Mouse (Mus musculus) macrophage (primary cell): ENCODE results near the gene Zc2hc1c. TPM values are rescaled to one million over a fixed set of nuclear protein-coding genes. Genes with fewer than 3 reads are reported as not detected.
A peak's percentile ranks its signal among the peaks of the same experiment; 100 is the strongest.

ENCODE experiments used
- H3K27ac ChIP-seq: fragments of 350-480 bp; formaldehyde crosslinking; 2 replicates; pipeline ENCODE4 v1.9.0; 2021
- H3K36me3 ChIP-seq: fragments of 350-480 bp; formaldehyde crosslinking; 2 replicates; pipeline ENCODE4 v1.9.0; 2021; ENCODE audit errors: inconsistent target
- H3K4me3 ChIP-seq: fragments of 350-480 bp; formaldehyde crosslinking; 2 replicates; pipeline ENCODE4 v1.9.0; 2021; ENCODE audit errors: inconsistent target
- H3K79me2 ChIP-seq: fragments of 350-480 bp; formaldehyde crosslinking; 2 replicates; pipeline ENCODE4 v1.9.0; 2021; ENCODE audit errors: inconsistent target
- WGBS: methylation state at CpG from one replicate; pipeline ENCODE4 v1.1.7; 2026; ENCODE audit warnings: inconsistent platforms; ENCODE audit not compliant: missing documents; 5-methylcytosine and 5-hydroxymethylcytosine counted together
- polyA plus RNA-seq: library from polyadenylated mRNA; stranded (reverse); fragments of 250-400 nt; gene quantifications from 3 replicates; pipeline ENCODE4 v1.2.4, GENCODE M21; 2018; ENCODE audit warnings: inconsistent platforms
- total RNA-seq, 78 experiments: library from RNA; depleted of rRNA; stranded (reverse); fragments of 250-400 nt; gene quantifications; 1 replicate in 9 of 78; 2 replicates in 24 of 78; 3 replicates in 43 of 78; 4 replicates in 2 of 78; pipeline ENCODE4 v1.2.4; 2018; ENCODE audit warnings: inconsistent platforms in 56 of 78

Gene Zc2hc1c
- total RNA-seq (2018; cell fraction: chromatin; rRNA removed), result not detected
- not detected for total RNA-seq (2018; cell fraction: cytosol; rRNA removed)
- total RNA-seq (2018; cell fraction: nucleus; rRNA removed), result not detected
- not detected in 3 replicates for polyA plus RNA-seq

GRCm38 (mm10) chr12:85288486-85289156 lies at the start of gene Zc2hc1c:
TSS of gene Zc2hc1c (plus strand) at chr12:85288591.
- WGBS, result 20% methylated on average over 25 of the region's 31 CpGs
- Histone ChIP-seq H3K4me3 (peak within 1 kb of the TSS; percentile 54), H3K79me2 (no peaks in the 10 kb centered on the region), H3K36me3 (no peaks in the 10 kb centered on the region), H3K27ac (no peak within 1 kb of the TSS)

GRCm38 (mm10) chr12:85252083-85252482 lies 36.3 kb upstream of the Zc2hc1c start:
- H3K27ac ChIP-seq, result no peak overlapping the region
- 98% methylated on average over 3 of the region's 3 CpGs for WGBS
- no peak overlapping the region for H3K4me3 ChIP-seq
- H3K36me3 ChIP-seq, result no peaks in the 10 kb centered on the region
- no peaks in the 10 kb centered on the region for H3K79me2 ChIP-seq

- no peaks in the 10 kb centered on the region for H3K79me2 ChIP-seq
- no peaks in the 10 kb centered on the region for H3K36me3 ChIP-seq
- H3K27ac ChIP-seq, result peak overlapping the region; percentile 61
- 63% methylated on average over 7 of the region's 7 CpGs for WGBS
- H3K4me3 ChIP-seq, result no peak overlapping the region
Observed at GRCm38 (mm10) chr12:85256074-85256751, 32.2 kb upstream of the Zc2hc1c start.

- no peaks in the 10 kb centered on the region for H3K36me3 ChIP-seq
- H3K79me2 ChIP-seq, result no peaks in the 10 kb centered on the region
- WGBS, result 14% methylated on average over 7 of the region's 7 CpGs
- H3K27ac ChIP-seq, result peak overlapping the region; percentile 61
- H3K4me3 ChIP-seq, result no peak overlapping the region
Observed at GRCm38 (mm10) chr12:85257008-85257639, 31.3 kb upstream of the Zc2hc1c start.

GRCm38 (mm10) chr12:85262489-85262888 lies 25.9 kb upstream of the Zc2hc1c start:
- no peak overlapping the region for H3K27ac ChIP-seq
- H3K79me2 ChIP-seq, result no peaks in the 10 kb centered on the region
- WGBS, result 88% methylated on average over 10 of the region's 10 CpGs
- no peak overlapping the region for H3K4me3 ChIP-seq
- H3K36me3 ChIP-seq, result no peaks in the 10 kb centered on the region

GRCm38 (mm10) chr12:85263190-85263589 lies 25.2 kb upstream of the Zc2hc1c start:
- Histone ChIP-seq H3K36me3 (no peaks in the 10 kb centered on the region), H3K79me2 (no peaks in the 10 kb centered on the region), H3K27ac (no peak overlapping the region), H3K4me3 (no peak overlapping the region)
- 90% methylated on average over 5 of the region's 5 CpGs for WGBS

GRCm38 (mm10) chr12:85264531-85264930 lies 23.9 kb upstream of the Zc2hc1c start:
- 95% methylated on average over 8 of the region's 8 CpGs for WGBS
- Histone ChIP-seq H3K27ac (no peak overlapping the region), H3K4me3 (no peak overlapping the region), H3K36me3 (no peaks in the 10 kb centered on the region), H3K79me2 (no peaks in the 10 kb centered on the region)

GRCm38 (mm10) chr12:85264940-85265339 lies 23.5 kb upstream of the Zc2hc1c start:
- Histone ChIP-seq H3K27ac (no peak overlapping the region), H3K36me3 (no peaks in the 10 kb centered on the region), H3K79me2 (no peaks in the 10 kb centered on the region), H3K4me3 (no peak overlapping the region)
- 96% methylated on average over 7 of the region's 7 CpGs for WGBS

GRCm38 (mm10) chr12:85266248-85266647 lies 22.1 kb upstream of the Zc2hc1c start:
- no peaks in the 10 kb centered on the region for H3K36me3 ChIP-seq
- 92% methylated on average over 3 of the region's 3 CpGs for WGBS
- H3K4me3 ChIP-seq, result no peak overlapping the region
- no peaks in the 10 kb centered on the region for H3K79me2 ChIP-seq
- H3K27ac ChIP-seq, result no peak overlapping the region

- no peak overlapping the region for H3K27ac ChIP-seq
- no peaks in the 10 kb centered on the region for H3K79me2 ChIP-seq
- 81% methylated on average over 3 of the region's 3 CpGs for WGBS
- H3K4me3 ChIP-seq, result peak overlapping the region; percentile 27
- no peaks in the 10 kb centered on the region for H3K36me3 ChIP-seq
Observed at GRCm38 (mm10) chr12:85269821-85270220, 18.6 kb upstream of the Zc2hc1c start.

GRCm38 (mm10) chr12:85270319-85270718 lies 18.1 kb upstream of the Zc2hc1c start, which contains the start of gene Mlh3:
TSS of gene Mlh3 (minus strand) at chr12:85270599.
- no peaks in the 10 kb centered on the region for H3K36me3 ChIP-seq
- H3K79me2 ChIP-seq, result no peaks in the 10 kb centered on the region
- H3K4me3 ChIP-seq, result peak within 1 kb of the TSS; percentile 27
- H3K27ac ChIP-seq, result no peak within 1 kb of the TSS
- WGBS, result 0% methylated on average over 31 of the region's 35 CpGs

GRCm38 (mm10) chr12:85271132-85271842 lies 17.1 kb upstream of the Zc2hc1c start:
- Histone ChIP-seq H3K79me2 (no peaks in the 10 kb centered on the region), H3K36me3 (no peaks in the 10 kb centered on the region), H3K27ac (no peak overlapping the region), H3K4me3 (no peak overlapping the region)
- 65% methylated on average over 7 of the region's 7 CpGs for WGBS

- H3K36me3 ChIP-seq, result no peaks in the 10 kb centered on the region
- WGBS, result 80% methylated on average over 4 of the region's 4 CpGs
- no peaks in the 10 kb centered on the region for H3K79me2 ChIP-seq
- H3K4me3 ChIP-seq, result no peak overlapping the region
- H3K27ac ChIP-seq, result no peak overlapping the region
Observed at GRCm38 (mm10) chr12:85271843-85272206, 16.6 kb upstream of the Zc2hc1c start.

GRCm38 (mm10) chr12:85273508-85273907 lies 14.9 kb upstream of the Zc2hc1c start:
- Histone ChIP-seq H3K79me2 (no peaks in the 10 kb centered on the region), H3K36me3 (no peaks in the 10 kb centered on the region), H3K27ac (no peak overlapping the region), H3K4me3 (no peak overlapping the region)
- 92% methylated on average over 10 of the region's 10 CpGs for WGBS
